Mouse (Mus musculus) midbrain, embryonic 14.5 days (tissue): ENCODE measurements around the gene Kifc5b. TPM values are rescaled to one million over a fixed set of nuclear protein-coding genes. Genes with fewer than 3 reads are reported as not detected.
A peak's percentile ranks its signal among the peaks of the same experiment; 100 is the strongest.

Source experiments
- ATAC-seq: fragments of 200-750 bp; cut with Nextera tagmentation; 2 replicates; pipeline ENCODE4 v1.8.0; 2017; ENCODE audit warnings: moderate number of reproducible peaks, moderate library complexity; ENCODE audit not compliant: low FRiP score, low TSS enrichment
- DNase-seq: peaks from one replicate; pipeline ENCODE4 v3.0.0-alpha.2; 2015
- H3K27ac ChIP-seq: fragments of 300-500 bp; sonication (generic); replicated peaks from 2 replicates; pipeline ENCODE4 v1.5.1; 2014; ENCODE audit warnings: mild to moderate bottlenecking, low read depth, low read length, moderate library complexity
- H3K27me3 ChIP-seq: fragments of 300-500 bp; sonication (generic); 2 replicates; pipeline ENCODE4 v1.6.1; 2014; ENCODE audit warnings: low read length, control low read depth, mixed read lengths; ENCODE audit not compliant: control insufficient read depth, insufficient read depth
- H3K36me3 ChIP-seq: fragments of 300-500 bp; sonication (generic); 2 replicates; pipeline ENCODE4 v1.6.1; 2014; ENCODE audit warnings: low read length, control low read depth; ENCODE audit not compliant: control insufficient read depth, insufficient read depth
- H3K4me1 ChIP-seq: fragments of 300-500 bp; sonication (generic); 2 replicates; pipeline ENCODE4 v1.6.1; 2014; ENCODE audit warnings: mild to moderate bottlenecking, antibody characterized with exemption, low read length, control low read depth; ENCODE audit not compliant: control insufficient read depth, insufficient read depth
- H3K4me2 ChIP-seq: fragments of 300-500 bp; sonication (generic); 2 replicates; pipeline ENCODE4 v1.6.1; 2014; ENCODE audit warnings: mild to moderate bottlenecking, low read length, moderate library complexity
- H3K4me3 ChIP-seq: fragments of 300-500 bp; sonication (generic); replicated peaks from 2 replicates; pipeline ENCODE4 v1.5.1; 2014; ENCODE audit warnings: low read depth, low read length
- H3K9ac ChIP-seq: fragments of 300-500 bp; sonication (generic); replicated peaks from 2 replicates; pipeline ENCODE4 v1.6.1; 2014; ENCODE audit warnings: mild to moderate bottlenecking, low read length, moderate library complexity
- H3K9me3 ChIP-seq: fragments of 300-500 bp; sonication (generic); 2 replicates; pipeline ENCODE4 v1.6.1; 2016; ENCODE audit warnings: low read length, control low read depth, mixed read lengths; ENCODE audit not compliant: control insufficient read depth
- WGBS: fragments of 180-500 bp; shearing (Covaris S2); extraction: QIAGEN DNeasy Blood & Tissue Kit; methylation state at CpG from one replicate; pipeline ENCODE4 v1.1.7; 2014; 5-methylcytosine and 5-hydroxymethylcytosine counted together
- polyA plus RNA-seq: library from polyadenylated mRNA; unstranded; fragments of >200 nt; fragmentation: Nextera tagmentation; extraction: Ambion mirVana; gene quantifications from 2 replicates; pipeline ENCODE4 v1.2.1, GENCODE M21; 2014

The Kifc5b gene
- polyA plus RNA-seq, result 1.2 and 2.3 TPM in 2 replicates

DNA sequence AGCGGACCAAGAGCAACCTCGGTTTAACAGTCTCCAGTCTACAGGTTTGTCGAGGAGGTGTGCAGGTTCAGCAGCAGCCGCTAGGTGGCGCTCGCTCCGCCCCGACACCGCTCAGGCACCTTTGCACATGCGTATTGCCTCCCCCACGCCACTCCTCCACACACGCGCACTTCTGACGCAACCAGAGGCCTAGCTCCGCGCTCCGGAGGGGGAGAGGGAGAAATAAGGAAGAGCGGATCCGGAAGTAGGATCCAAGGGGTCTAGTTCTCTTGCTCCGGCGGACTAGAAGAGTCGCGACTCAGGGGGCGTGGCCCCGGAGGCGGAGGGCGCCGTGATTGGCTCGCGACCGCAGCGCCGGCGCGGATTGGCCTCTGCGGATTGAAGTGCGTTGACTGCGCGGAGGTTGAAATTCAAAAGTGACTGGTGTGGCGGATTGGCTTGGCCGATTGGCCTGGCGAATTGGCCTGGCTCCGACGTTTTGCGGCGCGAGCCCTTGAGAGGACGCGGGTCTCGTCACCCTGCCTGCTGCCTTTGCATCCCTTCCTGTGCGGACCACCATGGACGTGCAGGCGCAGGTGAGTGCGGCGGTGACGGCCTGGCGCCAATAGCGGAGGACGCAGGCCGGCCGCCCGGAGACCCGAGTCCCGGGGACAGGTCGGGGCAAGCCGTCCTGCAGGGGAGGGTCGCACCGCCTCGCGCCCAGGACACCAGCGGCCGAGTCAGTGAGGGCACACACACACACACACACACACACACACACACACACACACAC is at the start of gene Kifc5b:
TSS of gene Kifc5b (plus strand) at position 381 of the 772 bp plus-strand sequence.
- WGBS, result under 1% methylated on average over 72 of the region's 72 CpGs
- ATAC-seq (peak; percentile 100), DNase-seq (peak; percentile 100)
- Histone ChIP-seq H3K27ac (no peak within 1 kb of the TSS), H3K4me2 (peak within 1 kb of the TSS; percentile 64), H3K9ac (peak within 1 kb of the TSS; percentile 54), H3K36me3 (no peaks in the 10 kb centered on the region), H3K4me1 (no peaks in the 10 kb centered on the region), H3K4me3 (peak within 1 kb of the TSS; percentile 53), H3K9me3 (no peaks in the 10 kb centered on the region), H3K27me3 (no peaks in the 10 kb centered on the region)

DNA sequence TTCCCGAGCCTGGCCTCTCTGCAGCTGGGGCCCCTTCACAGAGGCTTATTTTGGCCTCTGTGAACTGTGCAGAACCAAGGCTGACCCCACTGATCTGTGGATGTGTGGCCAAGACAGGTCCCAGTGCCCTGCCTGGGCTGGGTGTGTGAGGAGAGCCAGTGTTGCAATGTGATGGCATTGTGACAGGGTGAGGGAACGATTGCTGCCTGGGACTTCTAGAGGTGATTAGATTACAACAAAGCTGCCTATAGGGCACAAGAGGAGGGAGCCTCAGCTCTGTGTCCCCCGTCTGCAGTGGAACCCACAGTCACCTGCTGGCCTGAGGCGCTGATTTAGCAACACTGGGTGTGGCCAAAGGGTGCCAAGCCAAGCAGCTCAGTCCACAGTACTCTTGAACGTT is 48.1 kb upstream of the Kifc5b start:
- ATAC-seq, result no peak
- H3K4me1 ChIP-seq, result no peaks in the 10 kb centered on the region
- 36% methylated on average over 5 of the region's 5 CpGs for WGBS
- no peak overlapping the region for H3K27ac ChIP-seq
- no peaks in the 10 kb centered on the region for H3K36me3 ChIP-seq
- no peak for DNase-seq
- no peak overlapping the region for H3K9ac ChIP-seq
- H3K4me3 ChIP-seq, result no peak overlapping the region
- H3K4me2 ChIP-seq, result no peak overlapping the region
- no peaks in the 10 kb centered on the region for H3K9me3 ChIP-seq
- H3K27me3 ChIP-seq, result no peaks in the 10 kb centered on the region

DNA sequence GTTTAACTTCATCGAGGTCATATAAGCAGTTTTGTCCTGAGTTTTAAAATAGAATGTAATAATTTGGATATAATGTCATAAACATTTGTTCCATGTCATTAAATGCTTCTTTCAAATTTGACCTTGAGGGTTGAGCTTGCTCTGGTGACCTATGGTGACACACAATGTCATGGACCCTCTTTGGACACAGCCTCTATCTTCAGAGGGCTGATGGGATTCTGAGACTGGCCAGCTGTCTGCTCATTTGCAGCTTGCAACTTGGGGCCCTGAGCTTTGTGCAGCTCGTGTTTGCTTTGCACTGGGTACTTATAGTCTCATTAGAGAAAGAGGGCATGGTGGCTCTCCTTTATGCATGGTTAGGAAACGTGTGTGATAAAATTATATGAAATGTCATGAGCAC is 44.0 kb upstream of the Kifc5b start:
- 73% methylated on average over 3 of the region's 3 CpGs for WGBS
- H3K9ac ChIP-seq, result no peak overlapping the region
- no peaks in the 10 kb centered on the region for H3K9me3 ChIP-seq
- no peak overlapping the region for H3K4me3 ChIP-seq
- no peak for ATAC-seq
- no peak overlapping the region for H3K4me2 ChIP-seq
- no peaks in the 10 kb centered on the region for H3K4me1 ChIP-seq
- no peaks in the 10 kb centered on the region for H3K27me3 ChIP-seq
- DNase-seq, result no peak
- H3K36me3 ChIP-seq, result no peaks in the 10 kb centered on the region
- H3K27ac ChIP-seq, result no peak overlapping the region

DNA sequence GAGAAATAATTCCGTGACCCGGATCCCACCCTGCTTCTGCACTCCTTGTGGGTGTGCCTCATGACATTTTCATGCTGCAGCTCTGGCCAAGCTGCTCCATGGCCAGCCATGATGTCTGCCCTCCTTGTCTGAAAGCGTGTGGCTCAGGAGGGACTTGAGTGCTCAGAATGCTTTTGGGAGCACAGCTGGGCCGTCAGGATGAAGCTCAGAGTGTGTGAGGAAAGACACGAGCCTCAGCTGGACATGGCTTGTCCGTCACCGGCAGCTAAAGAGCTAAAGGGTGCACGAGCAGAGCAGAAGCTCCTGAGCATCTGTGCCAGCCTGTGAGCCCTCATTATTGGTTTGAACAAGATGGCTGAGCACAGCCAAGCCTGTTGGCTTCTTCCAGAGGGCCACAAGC is 43.4 kb upstream of the Kifc5b start:
- WGBS, result 79% methylated on average over 8 of the region's 8 CpGs
- no peak for DNase-seq
- ATAC-seq, result no peak

DNA sequence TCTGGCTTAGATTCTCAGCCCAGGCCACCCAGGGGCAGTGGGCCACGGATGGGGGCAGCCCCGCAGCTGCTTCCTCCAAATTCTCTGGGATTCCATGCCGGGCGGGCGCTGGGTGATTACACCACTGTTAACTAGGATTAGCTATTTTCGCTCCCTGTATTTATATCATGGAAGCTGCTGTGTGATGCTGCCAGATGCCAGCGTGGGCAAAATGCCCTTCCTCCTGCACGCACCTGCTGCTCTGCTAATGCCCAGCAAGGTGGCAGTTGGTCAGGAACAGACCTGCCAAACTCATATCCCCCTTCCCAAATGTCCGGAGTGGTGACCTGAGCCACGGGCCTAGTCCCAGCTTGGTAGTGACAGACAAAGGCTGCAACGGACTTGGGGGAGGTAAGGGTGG is 42.3 kb upstream of the Kifc5b start:
- H3K4me2 ChIP-seq, result no peak overlapping the region
- ATAC-seq (no peak), DNase-seq (no peak)
- H3K9ac ChIP-seq, result no peak overlapping the region
- H3K9me3 ChIP-seq, result no peaks in the 10 kb centered on the region
- H3K27ac ChIP-seq, result no peak overlapping the region
- whole genome bisulfite sequencing, result 72% methylated on average over 11 of the region's 11 CpGs
- H3K36me3 ChIP-seq, result no peaks in the 10 kb centered on the region
- H3K4me1 ChIP-seq, result no peaks in the 10 kb centered on the region
- H3K4me3 ChIP-seq, result no peak overlapping the region
- H3K27me3 ChIP-seq, result no peaks in the 10 kb centered on the region

More for the DNA sequence above, 43.4 kb upstream of the Kifc5b start:
- H3K27me3 ChIP-seq, result no peaks in the 10 kb centered on the region
- no peaks in the 10 kb centered on the region for H3K36me3 ChIP-seq
- no peak overlapping the region for H3K4me2 ChIP-seq
- H3K9ac ChIP-seq, result no peak overlapping the region
- no peak overlapping the region for H3K4me3 ChIP-seq
- no peaks in the 10 kb centered on the region for H3K4me1 ChIP-seq
- H3K9me3 ChIP-seq, result no peaks in the 10 kb centered on the region
- H3K27ac ChIP-seq, result no peak overlapping the region

DNA sequence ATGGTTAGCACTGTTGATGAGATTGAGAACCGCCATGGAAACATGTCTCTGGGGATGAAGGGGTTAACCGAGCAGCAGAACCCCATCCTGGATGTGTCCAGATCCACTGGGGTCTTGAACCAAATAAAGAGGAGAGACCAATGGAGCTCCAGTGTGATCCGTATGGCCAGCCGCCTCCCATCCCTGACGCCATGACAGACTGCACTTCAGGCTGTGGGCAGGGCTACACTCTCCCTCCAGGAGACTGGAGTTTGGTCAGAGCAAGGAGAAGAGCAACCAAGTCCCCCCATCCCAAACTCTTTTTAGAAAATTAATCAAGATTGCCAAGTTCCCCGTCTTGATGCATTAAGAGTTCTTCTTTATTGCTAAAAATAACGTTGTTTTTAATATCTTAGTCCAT is 39.0 kb upstream of the Kifc5b start:
- 89% methylated on average over 7 of the region's 7 CpGs for WGBS
- no peak overlapping the region for H3K27ac ChIP-seq
- no peaks in the 10 kb centered on the region for H3K27me3 ChIP-seq
- H3K4me1 ChIP-seq, result no peaks in the 10 kb centered on the region
- H3K9ac ChIP-seq, result no peak overlapping the region
- H3K9me3 ChIP-seq, result no peaks in the 10 kb centered on the region
- H3K4me3 ChIP-seq, result no peak overlapping the region
- no peak for DNase-seq
- H3K4me2 ChIP-seq, result no peak overlapping the region
- no peak for ATAC-seq
- no peaks in the 10 kb centered on the region for H3K36me3 ChIP-seq

DNA sequence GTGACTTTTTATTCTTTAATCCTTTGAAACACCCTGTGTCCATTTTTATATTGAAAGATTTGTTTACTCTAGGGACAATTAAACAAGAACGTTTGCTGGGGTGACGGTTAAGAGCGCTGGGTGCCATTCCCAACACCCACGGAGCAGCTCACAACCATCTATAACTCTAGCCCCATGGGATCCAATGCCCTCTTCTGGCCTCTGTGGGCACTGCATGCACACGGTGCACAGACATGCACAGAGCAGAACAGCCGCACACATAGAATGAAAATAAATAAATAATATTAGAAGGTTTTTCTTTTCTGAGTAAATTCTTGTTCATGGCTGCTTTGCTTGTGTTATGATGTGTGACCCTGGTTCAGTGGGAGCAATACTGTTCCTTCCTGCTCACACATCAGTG is 37.7 kb upstream of the Kifc5b start:
- whole genome bisulfite sequencing, result 88% methylated on average over 6 of the region's 6 CpGs

DNA sequence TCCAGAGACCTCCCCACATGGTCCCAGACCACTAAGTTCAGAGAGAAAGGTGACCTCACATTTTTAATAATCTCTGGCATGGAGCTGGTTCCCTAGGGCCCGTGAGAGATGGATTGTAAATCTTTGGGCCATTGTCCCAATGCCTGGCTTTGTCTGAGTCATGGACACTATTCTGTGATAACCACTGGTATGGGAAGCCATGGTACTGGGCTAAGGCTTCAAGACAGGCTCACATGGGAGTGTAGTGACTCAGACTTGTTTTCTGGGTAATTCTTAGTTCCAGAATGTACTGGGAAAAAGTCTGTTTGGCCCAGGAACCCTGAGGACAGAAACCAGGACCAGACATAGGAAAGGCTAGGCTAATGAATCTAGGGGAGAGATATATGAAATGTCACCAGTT is 34.2 kb upstream of the Kifc5b start:
- Histone ChIP-seq H3K27ac (no peak overlapping the region), H3K36me3 (no peaks in the 10 kb centered on the region), H3K4me1 (peaks cover 12% of the 10 kb centered on the region), H3K27me3 (peaks cover 12% of the 10 kb centered on the region; the same call in 1 of the 2 replicates), H3K9ac (no peak overlapping the region), H3K9me3 (no peaks in the 10 kb centered on the region), H3K4me2 (no peak overlapping the region), H3K4me3 (no peak overlapping the region)
- 79% methylated on average over 1 of the region's 1 CpGs for WGBS
- DNase-seq (no peak), ATAC-seq (no peak)

More for the DNA sequence above, 37.7 kb upstream of the Kifc5b start:
- DNase-seq (no peak), ATAC-seq (no peak)
- no peak overlapping the region for H3K9ac ChIP-seq
- H3K27me3 ChIP-seq, result no peaks in the 10 kb centered on the region
- no peaks in the 10 kb centered on the region for H3K4me1 ChIP-seq
- no peak overlapping the region for H3K4me3 ChIP-seq
- H3K4me2 ChIP-seq, result no peak overlapping the region
- H3K9me3 ChIP-seq, result no peaks in the 10 kb centered on the region
- H3K27ac ChIP-seq, result no peak overlapping the region
- no peaks in the 10 kb centered on the region for H3K36me3 ChIP-seq

DNA sequence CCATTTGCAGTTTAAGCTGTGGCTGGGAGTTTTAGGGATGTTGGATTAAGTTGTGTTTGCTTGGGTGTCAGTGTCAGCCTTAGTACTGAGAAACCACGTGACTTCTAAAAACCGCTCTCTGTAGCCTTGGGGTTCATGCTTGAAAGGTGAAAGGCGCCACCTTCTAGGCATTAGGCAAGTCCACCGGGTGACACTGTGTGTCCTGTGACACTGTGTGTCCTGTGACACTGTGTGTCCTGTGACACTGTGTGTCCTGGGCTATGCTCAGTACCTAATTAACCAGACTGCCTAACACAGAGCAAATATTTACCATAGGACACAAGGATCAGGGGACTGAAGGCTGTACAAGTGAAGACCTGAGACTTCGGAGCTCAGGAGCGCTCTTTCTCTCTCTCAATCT is 33.3 kb upstream of the Kifc5b start:
- 76% methylated on average over 6 of the region's 6 CpGs for WGBS
- Histone ChIP-seq H3K27me3 (peaks cover 12% of the 10 kb centered on the region; the same call in 1 of the 2 replicates), H3K9ac (no peak overlapping the region), H3K9me3 (no peaks in the 10 kb centered on the region), H3K27ac (no peak overlapping the region), H3K36me3 (no peaks in the 10 kb centered on the region), H3K4me1 (peaks cover 12% of the 10 kb centered on the region), H3K4me3 (no peak overlapping the region), H3K4me2 (no peak overlapping the region)
- no peak for ATAC-seq
- no peak for DNase-seq
